Mouse (Mus musculus) ES-Bruce4 (cell line): ENCODE measurements around the gene Olfr1030.

Experiments
- CTCF ChIP-seq: IDR thresholded peaks from one replicate; pipeline ENCODE4 v1.8.1; 2011; ENCODE audit warnings: low read depth, low read length
- EP300 ChIP-seq: IDR thresholded peaks from 2 replicates; pipeline ENCODE4 v1.6.1; 2011; ENCODE audit warnings: low read depth, low read length; ENCODE audit not compliant: insufficient read depth
- POLR2A ChIP-seq: IDR thresholded peaks from one replicate; pipeline ENCODE4 v1.8.1; 2011; ENCODE audit warnings: low read length; ENCODE audit not compliant: insufficient read depth

- no peak for TF ChIP-seq POLR2A
- TF ChIP-seq CTCF: no peak
- TF ChIP-seq EP300: no peak
These were observed 26.2 kb downstream of the Olfr1030 start, which contains the start of gene Olfr1032 for GRCm38 (mm10) chr2:86005240-86005639.
